Comparison of ENCODE assay signal across 9 mouse cellular contexts in genomic region chr13:112439917-112440361, GRCm38 (mm10). TPM values are rescaled to one million over a fixed set of nuclear protein-coding genes. Genes with fewer than 3 reads are reported as not detected.
A peak's percentile ranks its signal among the peaks of the same experiment; 100 is the strongest.
DNase-seq lines count a peak whose midpoint lies in the region; TF ChIP-seq lines count a peak whose summit lies in the region.
"Had no signal": no experiment of that assay in that cellular context is flagged by ENCODE, and none has a peak within 500 bp of the region (broad histone marks: within the 10 kb centered on the region; RNA-seq: fewer than 3 reads in every experiment).

No protein-coding gene starts in this region.

- TF ChIP-seq POLR2A in MEL (IDR thresholded peaks at IDR 0.05; ENCODE audit: control insufficient read depth in 1 of 2, insufficient read depth in 1 of 2, low read depth in 1 of 2, low read length in 2 of 2, poor library complexity in 1 of 2), result no peak

- peaks cover 4 to 6% of the 10 kb centered on the region in 2 experiments for H3K27me3 ChIP-seq in MEL (ENCODE audit: control insufficient read depth in 1 of 2, insufficient read depth in 2 of 2, low read length in 2 of 2)
- H3K27me3 ChIP-seq in forebrain, embryonic 10.5 days (ENCODE audit: poor library complexity, severe bottlenecking), result no peaks in the 10 kb centered on the region

- no peak for TF ChIP-seq CTCF in MEL (IDR thresholded peaks at IDR 0.05 in 2 of 3, conservative IDR thresholded peaks at IDR 0.05 in 1 of 3; ENCODE audit: control insufficient read depth in 1 of 3, insufficient read depth in 1 of 3, low read depth in 2 of 3, low read length in 3 of 3, poor library complexity in 1 of 3, severe bottlenecking in 1 of 3)
- TF ChIP-seq CTCF in layer of hippocampus, adult 2 months (conservative IDR thresholded peaks at IDR 0.05), result no peak

- no peak; a peak in 2 of 4 replicates for TF ChIP-seq EP300 in MEL (IDR thresholded peaks at IDR 0.05; ENCODE audit: low read depth in 1 of 2, low read length in 2 of 2)

- no peak overlapping the region for H3K4me3 ChIP-seq in MEL (ENCODE audit: control insufficient read depth in 1 of 2, insufficient read depth in 1 of 2, low read depth in 2 of 2, low read length in 2 of 2)
- peak overlapping the region; percentile 32 for H3K4me3 ChIP-seq in forebrain, embryonic 10.5 days
- peak overlapping the region; percentile 20 for H3K4me3 ChIP-seq in layer of hippocampus, adult 2 months
- H3K4me3 ChIP-seq: erythroblast, embryonic 14.5 days had no signal

- H3K36me3 ChIP-seq in MEL (ENCODE audit: control insufficient read depth in 1 of 2, insufficient read depth in 2 of 2, low read length in 2 of 2), result peaks cover 0 to 12% of the 10 kb centered on the region in 2 experiments; a peak in 2 of 4 replicates
- no peaks in the 10 kb centered on the region for H3K36me3 ChIP-seq in forebrain, embryonic 10.5 days (replicated peaks)

- no peak overlapping the region for H3K27ac ChIP-seq in MEL (ENCODE audit: control insufficient read depth, low read depth, low read length)
- H3K27ac ChIP-seq in forebrain, embryonic 10.5 days, result peak overlapping the region; percentile 61
- no peak overlapping the region for H3K27ac ChIP-seq in layer of hippocampus, adult 2 months

- no peak for TF ChIP-seq RAD21 in MEL (IDR thresholded peaks at IDR 0.05; ENCODE audit: low read depth, low read length)

- H3K4me1 ChIP-seq in MEL (ENCODE audit: control insufficient read depth in 1 of 2, insufficient read depth in 2 of 2, low read length in 2 of 2), result peaks cover 0 to 19% of the 10 kb centered on the region in 2 experiments; a peak in 2 of 4 replicates
- peaks cover 21% of the 10 kb centered on the region for H3K4me1 ChIP-seq in forebrain, embryonic 10.5 days

- H3K9ac ChIP-seq in MEL (ENCODE audit: control insufficient read depth, low read depth, low read length, poor library complexity, severe bottlenecking), result no peak overlapping the region

- 17% methylated on average over 9 of the region's 9 CpGs for WGBS in forebrain, embryonic 10.5 days

- no peaks in the 10 kb centered on the region for H3K9me3 ChIP-seq in MEL (replicated peaks; ENCODE audit: insufficient read depth, low read length)
- no peaks in the 10 kb centered on the region for H3K9me3 ChIP-seq in forebrain, embryonic 10.5 days

- intact Hi-C loops in heart, postnatal 36 days (cut with DNase I), result loop anchor here (2.0 kb wide), 1 partner anchor 25 kb away; the partner anchor contains the start of gene Il6st

- DNase-seq in 3134 (ENCODE audit: extremely low read depth, insufficient read length, low spot score) (peak; percentile 47), MEL (ENCODE audit: low read depth, low spot score) (peak; percentile 89)
- DNase-seq in forebrain, embryonic 10.5 days (ENCODE audit: extremely low spot score, low spot score), result peak; percentile 60
- peak; percentile 57 to 65 for DNase-seq in heart, postnatal 36 days
- DNase-seq in layer of hippocampus, adult 2 months (ENCODE audit: low spot score in 2 of 2), result peak in 1 of 2 experiments; percentile 19
- DNase-seq in lung, postnatal 25 days (ENCODE audit: low spot score), result peak; percentile 78
- DNase-seq in right cerebral cortex, adult 18-20 months, result peak; percentile 17
- peak; percentile 50 for DNase-seq in urinary bladder, postnatal 14 days (ENCODE audit: low spot score)

- H3K79me2 ChIP-seq in MEL (ENCODE audit: control insufficient read depth, insufficient read depth, low read length, poor library complexity), result no peaks in the 10 kb centered on the region

TF ChIP-seq in MEL, 35 proteins besides CTCF, POLR2A, EP300 and RAD21:
- TF ChIP-seq BHLHE40 (IDR thresholded peaks at IDR 0.05; ENCODE audit: borderline replicate concordance, low read depth, low read length), result no peak
- peak; percentile 98 for TF ChIP-seq RCOR1 (IDR thresholded peaks at IDR 0.05; ENCODE audit: low read depth, low read length)
- TF ChIP-seq GATA1 (IDR thresholded peaks at IDR 0.05; ENCODE audit: low read depth, low read length), result 0 out of 2 replicates have a peak, but pooled peaks have one; percentile 15
- peak; percentile 38; the same call in 1 of the 2 replicates for TF ChIP-seq TAL1 (IDR thresholded peaks at IDR 0.05; ENCODE audit: low read length)
- 0 out of 2 replicates have a peak, but pooled peaks have one; percentile 6 for TF ChIP-seq TCF12 (IDR thresholded peaks at IDR 0.05; ENCODE audit: low read depth, low read length)

RNA-seq across cellular contexts. Expression of gene Il6st, which starts 23.9 kb away (rescaled TPM):
- 1.7 TPM in 2 replicates for total RNA-seq in MEL (2012; rRNA removed)
- 1 to 10 TPM in 1 of 2 experiments, not detected in 1; 3.7 TPM for polyA plus RNA-seq in MEL (2012; ENCODE audit: insufficient read depth in 1 of 2, insufficient read length in 2 of 2, low read depth in 1 of 2, low replicate concordance in 2 of 2, missing spikeins in 1 of 2)
- polyA plus RNA-seq in forebrain, embryonic 10.5 days (2016; fragmentation: Nextera tagmentation; extraction: Ambion mirVana), result 20.1 and 20.4 TPM in 2 replicates
- 100 to 1,000 TPM; 203 to 252 TPM for total RNA-seq in heart, postnatal 36 days (2021)
- total RNA-seq in layer of hippocampus, adult 2 months (2021), result 10 to 100 TPM; 73.0 to 76.5 TPM

Comparison
In these comparisons a context has a peak if more than half of its experiments do, and no peak if none do; other contexts are left out.
1. H3K4me3 ChIP-seq: peak in forebrain, embryonic 10.5 days (single experiment) and layer of hippocampus, adult 2 months (single experiment); none in MEL (0 of 2).
2. RNA of gene Il6st, which starts 23.9 kb away (total RNA-seq): 203 to 252 TPM in heart, postnatal 36 days and 73.0 to 76.5 TPM in layer of hippocampus, adult 2 months; 1.7 TPM in MEL; every median in the first group is over 10 times any median in the second.